Mouse (Mus musculus) cerebellum, adult 2 months (tissue): ENCODE measurements around the gene Zmynd12. TPM values are rescaled to one million over a fixed set of nuclear protein-coding genes. Genes with fewer than 3 reads are reported as not detected.

ENCODE experiments used
- DNase-seq, 2 experiments: peaks; one replicate each; pipeline ENCODE4 v3.0.0; 2021
- H3K27ac ChIP-seq: fragments of 200-500 bp; 2 replicates; pipeline ENCODE4 v1.5.1; 2012; ENCODE audit warnings: low read length, control low read depth, inconsistent platforms; ENCODE audit not compliant: insufficient read depth
- H3K27me3 ChIP-seq: fragments of 200-500 bp; 2 replicates; pipeline ENCODE4 v1.6.1; 2012; ENCODE audit warnings: inconsistent platforms, mild to moderate bottlenecking, low read length, moderate library complexity; ENCODE audit not compliant: control insufficient read depth, insufficient read depth
- H3K4me1 ChIP-seq: fragments of 200-500 bp; 2 replicates; pipeline ENCODE4 v1.6.1; 2011; ENCODE audit warnings: low read length; ENCODE audit not compliant: control insufficient read depth, insufficient read depth
- H3K4me3 ChIP-seq: fragments of 200-500 bp; replicated peaks from 2 replicates; pipeline ENCODE3; 2011; ENCODE audit warnings: mild to moderate bottlenecking, low read depth, low read length, control low read depth; ENCODE audit not compliant: insufficient read depth
- CTCF ChIP-seq: fragments of 200-500 bp; IDR thresholded peaks from 2 replicates; pipeline ENCODE4 v1.5.1; 2011; ENCODE audit warnings: low read depth, mild to moderate bottlenecking, control low read depth, low read length, moderate library complexity, borderline replicate concordance; ENCODE audit not compliant: insufficient read depth
- POLR2A ChIP-seq: fragments of 200-500 bp; IDR thresholded peaks from 2 replicates; pipeline ENCODE4 v1.6.1; 2011; ENCODE audit warnings: low read length, control low read depth, borderline replicate concordance; ENCODE audit not compliant: insufficient read depth
- WGBS: fragments of 180-500 bp; shearing (Covaris S2); methylation state at CpG from one replicate; pipeline ENCODE4 v1.1.7; 2018; 5-methylcytosine and 5-hydroxymethylcytosine counted together
- polyA plus RNA-seq: library from polyadenylated mRNA; depleted of rRNA; stranded (reverse); fragments of >200 nt; gene quantifications from 2 replicates; pipeline ENCODE4 v1.2.3, GENCODE M21; 2012; rRNA removed

The Zmynd12 gene
- polyA plus RNA-seq, 1 experiment: 0.64 TPM

DNA sequence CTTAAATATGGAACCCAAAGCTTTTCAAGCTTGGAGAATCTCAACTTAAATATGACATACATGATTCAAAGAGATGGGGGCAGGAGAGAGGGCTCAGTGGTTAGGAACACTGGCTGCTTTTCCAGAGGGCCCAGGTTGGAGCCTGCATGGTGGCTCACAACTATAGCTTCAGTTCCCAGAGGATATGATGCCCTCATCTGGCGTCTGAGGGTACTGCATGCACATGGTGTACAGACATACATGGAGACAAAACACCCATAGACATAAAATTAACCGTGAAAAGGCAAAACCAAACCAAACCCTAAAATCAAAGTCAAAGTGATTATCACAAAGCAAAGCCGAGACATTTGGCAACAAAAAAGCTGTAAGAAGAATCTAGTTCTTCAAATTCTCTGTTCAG, 68.2 kb downstream of the Zmynd12 start:
- WGBS: 82% methylated on average over 3 of the region's 3 CpGs
- peak; percentile 41 to 56 for DNase-seq
- Histone ChIP-seq H3K27ac (no peak overlapping the region), H3K27me3 (no peaks in the 10 kb centered on the region), H3K4me1 (peaks cover 8% of the 10 kb centered on the region; the same call in 1 of the 2 replicates), H3K4me3 (no peak overlapping the region)
- no peak for TF ChIP-seq POLR2A
- TF ChIP-seq CTCF: peak; percentile 32; the same call in 1 of the 2 replicates

DNA sequence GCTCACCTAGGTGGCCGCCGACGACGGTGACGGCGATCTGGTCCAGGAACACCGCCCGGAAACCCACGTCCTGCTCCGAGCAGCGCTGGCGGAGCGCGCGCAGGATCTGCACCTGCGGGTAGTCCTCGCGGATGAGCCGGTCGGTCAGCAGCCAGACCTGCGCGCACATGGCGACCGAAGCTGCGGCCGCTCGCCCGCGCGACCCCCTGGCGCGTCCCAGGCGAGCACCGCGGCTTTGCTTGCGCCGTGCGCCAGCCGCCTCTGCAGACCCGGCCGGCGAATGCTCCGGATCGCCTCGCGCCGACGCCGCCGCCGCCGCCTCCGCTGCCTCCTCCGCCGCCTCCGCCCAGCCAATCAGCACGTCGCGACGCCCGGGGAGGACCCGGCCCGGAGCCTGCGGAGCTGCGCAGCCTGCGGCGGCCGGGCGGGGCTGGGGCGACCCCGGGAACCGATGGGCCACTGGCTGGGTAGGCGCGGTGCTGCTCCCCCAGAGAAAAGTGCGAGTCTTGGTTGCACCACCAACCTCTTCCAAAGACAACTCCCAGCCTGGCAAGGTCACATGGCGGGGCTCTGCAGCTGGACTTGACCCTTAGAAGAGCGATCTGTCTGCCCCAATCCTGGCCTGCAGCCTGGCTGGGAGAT, 69.8 kb downstream of the Zmynd12 start, which contains the start of gene Rimkla:
Rimkla (minus strand) TSS at position 338 of the 642 bp plus-strand sequence.
- DNase-seq: peak; percentile 87 to 88
- no peaks in the 10 kb centered on the region for H3K27me3 ChIP-seq
- H3K4me3 ChIP-seq: peak within 1 kb of the TSS; percentile 50
- peak within 1 kb of the TSS; percentile 16; the same call in 1 of the 2 replicates for H3K27ac ChIP-seq
- under 1% methylated on average over 77 of the region's 77 CpGs for WGBS
- H3K4me1 ChIP-seq: peaks cover 8% of the 10 kb centered on the region; the same call in 1 of the 2 replicates
- TF ChIP-seq CTCF (no peak), POLR2A (peak; percentile 66)

DNA sequence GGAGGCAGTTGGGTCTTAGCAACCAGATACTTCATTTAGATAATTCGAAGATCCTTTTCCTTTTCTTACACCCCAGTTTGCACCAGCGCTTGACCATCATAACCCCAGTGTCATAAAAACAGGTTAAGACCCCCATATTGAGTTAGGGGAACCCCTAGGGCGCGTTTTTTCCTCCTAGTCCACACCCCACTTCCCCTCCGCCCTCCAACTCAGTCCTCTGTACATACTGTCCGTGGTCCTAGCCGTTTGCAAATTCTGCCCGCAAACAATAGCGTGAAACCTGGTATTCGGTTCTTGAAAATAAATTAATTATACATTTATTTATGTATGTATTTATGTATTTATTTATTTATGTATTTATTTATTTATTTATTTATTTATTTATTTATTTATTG, 70.3 kb downstream of the Zmynd12 start:
- H3K4me1 ChIP-seq: peaks cover 8% of the 10 kb centered on the region; the same call in 1 of the 2 replicates
- peak overlapping the region; percentile 16; the same call in 1 of the 2 replicates for H3K27ac ChIP-seq
- H3K4me3 ChIP-seq: peak overlapping the region; percentile 50
- no peak for DNase-seq
- TF ChIP-seq POLR2A (no peak), CTCF (no peak)
- H3K27me3 ChIP-seq: no peaks in the 10 kb centered on the region
- 61% methylated on average over 10 of the region's 10 CpGs for WGBS

DNA sequence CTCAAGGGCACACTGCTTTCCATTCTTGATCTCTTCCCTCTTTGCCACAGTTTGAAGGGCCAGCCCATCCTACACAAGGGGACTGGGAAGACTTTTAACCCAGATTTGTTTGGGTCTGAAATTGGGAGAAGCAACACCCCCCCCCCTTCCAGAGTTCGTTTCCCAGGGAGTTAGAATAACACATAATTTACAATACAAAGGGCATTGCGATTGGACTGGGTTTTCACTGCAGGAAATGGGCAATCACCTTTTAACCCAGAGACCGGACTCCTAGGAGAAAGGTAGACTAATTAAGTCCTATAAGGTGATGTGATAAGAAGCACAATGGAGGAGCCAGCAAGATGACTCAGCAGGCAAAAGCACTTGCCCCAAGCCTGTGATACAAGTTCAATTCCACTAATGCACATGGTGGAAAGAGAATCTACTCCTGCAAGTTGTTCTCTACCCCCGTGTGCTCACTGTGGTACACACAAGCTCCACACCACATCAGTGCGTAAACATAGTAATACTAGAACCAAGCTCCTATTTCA, 75.8 kb downstream of the Zmynd12 start:
- Histone ChIP-seq H3K27me3 (no peaks in the 10 kb centered on the region), H3K4me3 (no peak overlapping the region), H3K27ac (no peak overlapping the region), H3K4me1 (no peaks in the 10 kb centered on the region)
- 78% methylated on average over 5 of the region's 5 CpGs for WGBS
- TF ChIP-seq CTCF (no peak), POLR2A (no peak)
- no peak for DNase-seq

DNA sequence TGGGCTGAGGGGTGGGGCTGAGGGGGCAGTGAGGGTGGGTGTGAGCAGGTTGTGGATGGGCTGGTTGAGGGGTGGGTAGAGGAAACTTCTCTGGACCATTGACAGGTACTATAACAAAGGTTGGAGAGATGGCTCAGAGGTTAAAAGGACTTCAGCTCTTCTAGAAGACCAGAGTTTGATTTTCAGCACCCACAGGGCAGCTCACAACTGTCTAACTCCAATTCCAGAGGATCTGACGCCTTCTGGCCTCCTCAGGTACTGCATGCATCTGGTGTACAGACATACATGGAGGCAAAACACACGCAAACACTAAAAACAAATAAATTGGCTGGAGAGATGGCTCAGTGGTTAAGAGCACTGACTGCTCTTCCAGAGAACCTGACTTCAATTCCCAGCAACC, 89.0 kb downstream of the Zmynd12 start:
- TF ChIP-seq CTCF (no peak), POLR2A (no peak)
- no peak overlapping the region for H3K4me3 ChIP-seq
- no peaks in the 10 kb centered on the region for H3K27me3 ChIP-seq
- H3K27ac ChIP-seq: no peak overlapping the region
- 77% methylated on average over 2 of the region's 2 CpGs for WGBS
- no peaks in the 10 kb centered on the region for H3K4me1 ChIP-seq
- DNase-seq: no peak

DNA sequence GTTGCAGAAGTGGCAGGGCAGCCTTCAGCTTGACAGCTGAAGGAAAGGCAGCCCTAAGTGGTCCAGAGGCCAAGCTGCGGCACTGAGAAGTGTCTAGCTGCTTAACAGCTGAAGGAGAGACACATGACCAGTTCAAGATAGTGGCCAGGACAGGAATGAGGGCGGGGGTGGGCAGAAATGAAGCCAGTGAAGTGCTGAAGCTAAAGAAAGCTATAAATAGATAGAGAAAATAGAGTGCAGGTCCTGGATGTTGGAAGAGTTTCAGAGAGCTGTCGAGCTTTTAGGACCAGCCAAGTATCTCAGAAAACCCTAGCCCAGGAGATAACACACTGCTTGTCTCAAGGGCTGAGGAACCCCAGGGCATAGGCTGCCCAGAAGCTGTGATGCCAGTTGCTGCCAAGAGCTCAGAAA, 90.1 kb downstream of the Zmynd12 start:
- H3K4me1 ChIP-seq: no peaks in the 10 kb centered on the region
- TF ChIP-seq POLR2A: no peak
- TF ChIP-seq CTCF: no peak
- 32% methylated on average over 3 of the region's 3 CpGs for WGBS

More for the DNA sequence above, 90.1 kb downstream of the Zmynd12 start:
- no peak overlapping the region for H3K4me3 ChIP-seq
- no peak overlapping the region for H3K27ac ChIP-seq
- no peaks in the 10 kb centered on the region for H3K27me3 ChIP-seq
- DNase-seq: no peak

Other genes with a start within 250 kb of the Zmynd12 start
- 6.4 and 10.0 TPM in 2 replicates for gene Zfp691, start 248.6 kb upstream of the Zmynd12 start, polyA plus RNA-seq
- 0.22 and 0.28 TPM in 2 replicates for gene Ermap, start 232.8 kb upstream of the Zmynd12 start, polyA plus RNA-seq
- gene Svbp, start 227.5 kb upstream of the Zmynd12 start, polyA plus RNA-seq: 25.7 and 26.4 TPM in 2 replicates
- gene Tmem269, start 204.6 kb upstream of the Zmynd12 start, polyA plus RNA-seq: 0.82 and 0.92 TPM in 2 replicates
- gene AU022252, start 190.1 kb upstream of the Zmynd12 start, polyA plus RNA-seq: 10.7 and 11.9 TPM in 2 replicates
- gene P3h1, start 189.9 kb upstream of the Zmynd12 start, polyA plus RNA-seq: 12.3 and 14.7 TPM in 2 replicates
- 0.20 and 0.32 TPM in 2 replicates for gene Cldn19, start 167.4 kb upstream of the Zmynd12 start, polyA plus RNA-seq
- gene Ybx1, start 128.2 kb upstream of the Zmynd12 start, polyA plus RNA-seq: 182 and 189 TPM in 2 replicates
- 26.3 and 26.5 TPM in 2 replicates for gene Ppih, start 102.3 kb upstream of the Zmynd12 start, polyA plus RNA-seq
- gene Ccdc30, start 7.3 kb upstream of the Zmynd12 start, polyA plus RNA-seq: 8.8 and 9.7 TPM in 2 replicates
- 14.1 and 16.1 TPM in 2 replicates for gene Ppcs, start 394 bp upstream of the Zmynd12 start, polyA plus RNA-seq
- 35.4 and 39.2 TPM in 2 replicates for gene Rimkla, start 69.8 kb downstream of the Zmynd12 start, polyA plus RNA-seq
- gene Foxj3, start 114.2 kb downstream of the Zmynd12 start, polyA plus RNA-seq: 32.3 and 34.9 TPM in 2 replicates
- gene Frg2f1, start 116.7 kb downstream of the Zmynd12 start, polyA plus RNA-seq: 8.6 and 9.4 TPM in 2 replicates
- not detected in 2 replicates for gene Guca2a, start 214.9 kb downstream of the Zmynd12 start, polyA plus RNA-seq
- gene Guca2b, start 236.1 kb downstream of the Zmynd12 start, polyA plus RNA-seq: not detected in 2 replicates